Mouse (Mus musculus) cerebellum, adult 9-10 months (tissue): ENCODE results near the gene Eif2ak2.

Source experiments
- DNase-seq: peaks from one replicate; pipeline ENCODE4 v3.0.0; 2022

Gene Eif2ak2

GRCm38 (mm10) chr17:78882401-78883112, at the start of gene Eif2ak2:
Gene Eif2ak2, minus strand, starts transcription at chr17:78882573.
- peak; percentile 56 for DNase-seq

GRCm38 (mm10) chr17:78917696-78918095, 35.3 kb upstream of the Eif2ak2 start:
- no peak for DNase-seq

GRCm38 (mm10) chr17:78916899-78917298, 34.5 kb upstream of the Eif2ak2 start:
- DNase-seq, result no peak

- peak; percentile 95 for DNase-seq
Measured at GRCm38 (mm10) chr17:78916369-78916813, 34.0 kb upstream of the Eif2ak2 start, which contains the start of gene Cebpzos. Gene Cebpzos, plus strand, starts transcription at chr17:78916500.

- DNase-seq, result peak; percentile 33
Measured at GRCm38 (mm10) chr17:78915772-78916171, 33.4 kb upstream of the Eif2ak2 start.

- no peak for DNase-seq
Measured at GRCm38 (mm10) chr17:78913921-78914320, 31.5 kb upstream of the Eif2ak2 start.

GRCm38 (mm10) chr17:78912861-78913281, 30.5 kb upstream of the Eif2ak2 start:
- DNase-seq, result peak; percentile 59

GRCm38 (mm10) chr17:78909374-78909773, 27.0 kb upstream of the Eif2ak2 start:
- DNase-seq, result no peak

- no peak for DNase-seq
Measured at GRCm38 (mm10) chr17:78906892-78907291, 24.5 kb upstream of the Eif2ak2 start, which contains the start of gene Sult6b1. Gene Sult6b1, minus strand, starts transcription at chr17:78906992.

GRCm38 (mm10) chr17:78903158-78903557, 20.8 kb upstream of the Eif2ak2 start:
- DNase-seq, result no peak

- no peak for DNase-seq
Measured at GRCm38 (mm10) chr17:78895394-78895793, 13.0 kb upstream of the Eif2ak2 start.

GRCm38 (mm10) chr17:78894991-78895390, 12.6 kb upstream of the Eif2ak2 start:
- DNase-seq, result no peak

- no peak for DNase-seq
Measured at GRCm38 (mm10) chr17:78891020-78891419, 8.6 kb upstream of the Eif2ak2 start.

GRCm38 (mm10) chr17:78889184-78889583, 6.8 kb upstream of the Eif2ak2 start:
- DNase-seq, result no peak

GRCm38 (mm10) chr17:78888554-78888953, 6.2 kb upstream of the Eif2ak2 start:
- DNase-seq, result no peak

- DNase-seq, result no peak
Measured at GRCm38 (mm10) chr17:78885286-78886065, 3.1 kb upstream of the Eif2ak2 start.

- DNase-seq, result no peak
Measured at GRCm38 (mm10) chr17:78883291-78883690, 918 bp upstream of the Eif2ak2 start.

- DNase-seq, result no peak
Measured at GRCm38 (mm10) chr17:78881878-78882304, 482 bp downstream of the Eif2ak2 start.

- DNase-seq, result no peak
Measured at GRCm38 (mm10) chr17:78873886-78874285, 8.5 kb downstream of the Eif2ak2 start.

GRCm38 (mm10) chr17:78856243-78856642, 26.1 kb downstream of the Eif2ak2 start:
- no peak for DNase-seq

GRCm38 (mm10) chr17:78842271-78842928, 40.0 kb downstream of the Eif2ak2 start:
- DNase-seq, result no peak

GRCm38 (mm10) chr17:78836056-78836455, 46.3 kb downstream of the Eif2ak2 start:
- DNase-seq, result peak; percentile 29
